Mouse (Mus musculus): Measurements from ENCODE around the gene Kcnk15. TPM values are rescaled to one million over a fixed set of nuclear protein-coding genes. Genes with fewer than 3 reads are reported as not detected.

Gene Kcnk15
- polyA plus RNA-seq, 1 experiment from 2014 or later, result not detected

- Histone ChIP-seq H3K36me3 (ENCODE audit: inconsistent target) (no peaks in the 10 kb centered on the region), H3K4me3 (ENCODE audit: inconsistent target) (no peak overlapping the region), H3K27ac (no peak overlapping the region), H3K79me2 (ENCODE audit: inconsistent target) (no peaks in the 10 kb centered on the region)
- WGBS (ENCODE audit: missing documents), result 77% methylated on average over 5 of the region's 6 CpGs
Observed at GRCm38 (mm10) chr2:163857233-163857632, 3.8 kb downstream of the Kcnk15 start.

DNA sequence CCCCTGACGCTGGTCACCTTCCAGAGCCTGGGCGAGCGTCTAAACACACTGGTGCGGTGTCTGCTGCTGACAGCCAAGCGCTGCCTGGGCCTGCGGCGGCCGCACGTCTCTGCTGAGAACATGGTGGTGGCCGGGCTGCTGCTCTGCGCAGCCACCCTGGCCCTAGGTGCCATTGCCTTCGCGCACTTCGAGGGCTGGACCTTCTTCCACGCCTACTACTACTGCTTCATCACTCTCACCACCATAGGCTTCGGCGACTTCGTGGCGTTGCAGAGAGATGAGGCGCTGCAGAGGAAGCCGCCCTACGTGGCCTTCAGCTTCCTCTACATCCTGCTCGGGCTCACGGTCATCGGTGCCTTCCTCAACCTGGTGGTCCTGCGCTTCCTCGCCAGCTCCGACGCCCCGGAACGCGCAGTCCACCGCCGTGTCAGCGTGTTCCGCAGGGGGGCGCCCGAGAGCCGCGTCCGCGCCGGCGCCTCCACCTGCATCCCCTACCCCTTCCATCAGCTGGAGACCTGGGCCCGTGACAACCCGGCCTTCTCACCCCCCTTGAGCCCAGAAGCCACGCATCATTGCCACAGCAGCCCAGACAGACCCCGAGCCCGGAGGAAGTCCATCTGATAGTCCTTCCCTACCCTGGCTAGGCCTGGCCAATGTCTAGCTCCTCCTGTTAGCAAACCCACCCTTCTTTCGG, 5.0 kb downstream of the Kcnk15 start:
- Histone ChIP-seq H3K27ac (no peak overlapping the region), H3K79me2 (ENCODE audit: inconsistent target) (no peaks in the 10 kb centered on the region), H3K36me3 (ENCODE audit: inconsistent target) (no peaks in the 10 kb centered on the region), H3K4me3 (ENCODE audit: inconsistent target) (no peak overlapping the region)
- WGBS (ENCODE audit: missing documents), result 17% methylated on average over 50 of the region's 50 CpGs

DNA sequence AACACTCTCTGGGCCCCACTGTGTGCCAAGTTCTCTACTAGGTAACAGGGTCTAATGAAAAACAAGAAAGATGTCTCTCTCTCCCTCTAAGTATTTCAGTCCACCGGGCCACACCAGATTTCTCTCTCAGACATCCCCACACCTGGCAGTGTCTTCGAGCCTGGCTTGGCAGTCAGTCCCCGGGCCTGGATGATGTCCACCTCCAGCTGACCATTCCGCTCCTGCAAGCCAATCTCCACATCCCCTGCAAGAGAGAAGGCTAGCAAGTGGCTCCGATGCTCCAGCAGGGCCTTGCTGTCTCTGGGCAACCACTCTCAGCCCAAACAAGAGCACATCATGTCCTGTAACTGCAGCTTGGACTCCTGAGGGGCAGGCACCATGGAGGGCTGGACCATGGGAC, 11.9 kb downstream of the Kcnk15 start:
- H3K27ac ChIP-seq, result no peak overlapping the region
- H3K36me3 ChIP-seq (ENCODE audit: inconsistent target), result no peaks in the 10 kb centered on the region
- no peak overlapping the region for H3K4me3 ChIP-seq (ENCODE audit: inconsistent target)
- WGBS (ENCODE audit: missing documents), result 95% methylated on average over 5 of the region's 5 CpGs
- H3K79me2 ChIP-seq (ENCODE audit: inconsistent target), result no peaks in the 10 kb centered on the region

- no peaks in the 10 kb centered on the region for H3K79me2 ChIP-seq (ENCODE audit: inconsistent target)
- no peak overlapping the region for H3K4me3 ChIP-seq (ENCODE audit: inconsistent target)
- no peaks in the 10 kb centered on the region for H3K36me3 ChIP-seq (ENCODE audit: inconsistent target)
- H3K27ac ChIP-seq, result no peak overlapping the region
- WGBS (ENCODE audit: missing documents), result 90% methylated on average over 9 of the region's 9 CpGs
Observed at GRCm38 (mm10) chr2:163866061-163866460, 12.6 kb downstream of the Kcnk15 start.

GRCm38 (mm10) chr2:163869783-163870182, 16.3 kb downstream of the Kcnk15 start:
- no peak overlapping the region for H3K4me3 ChIP-seq (ENCODE audit: inconsistent target)
- no peak overlapping the region for H3K27ac ChIP-seq
- H3K36me3 ChIP-seq (ENCODE audit: inconsistent target), result no peaks in the 10 kb centered on the region
- 82% methylated on average over 5 of the region's 5 CpGs for WGBS (ENCODE audit: missing documents)
- no peaks in the 10 kb centered on the region for H3K79me2 ChIP-seq (ENCODE audit: inconsistent target)

DNA sequence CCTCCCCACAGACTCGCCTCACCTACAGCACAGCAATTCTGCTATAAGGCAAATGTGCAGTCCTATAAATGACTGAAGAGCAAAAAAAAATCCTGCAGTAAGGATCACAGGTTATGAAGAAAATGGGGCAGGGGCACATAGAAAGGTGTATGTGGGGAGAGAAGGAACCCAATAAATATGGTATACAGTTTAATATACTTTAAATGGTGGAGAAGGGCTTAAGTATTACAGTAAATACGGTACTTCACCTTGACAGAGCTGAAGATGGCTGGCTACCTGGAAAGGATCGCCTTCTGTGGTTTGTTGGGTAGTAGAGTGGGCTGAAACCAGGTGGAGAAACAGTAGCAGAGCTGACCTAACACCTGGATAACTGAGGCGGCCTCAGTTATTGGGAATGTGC, 17.8 kb downstream of the Kcnk15 start:
- no peak overlapping the region for H3K4me3 ChIP-seq (ENCODE audit: inconsistent target)
- 93% methylated on average over 4 of the region's 4 CpGs for WGBS (ENCODE audit: missing documents)
- no peaks in the 10 kb centered on the region for H3K79me2 ChIP-seq (ENCODE audit: inconsistent target)
- no peak overlapping the region for H3K27ac ChIP-seq
- H3K36me3 ChIP-seq (ENCODE audit: inconsistent target), result no peaks in the 10 kb centered on the region

- WGBS (ENCODE audit: missing documents), result 55% methylated on average over 3 of the region's 3 CpGs
- H3K4me3 ChIP-seq (ENCODE audit: inconsistent target), result no peak overlapping the region
- no peak overlapping the region for H3K27ac ChIP-seq
- H3K79me2 ChIP-seq (ENCODE audit: inconsistent target), result no peaks in the 10 kb centered on the region
- no peaks in the 10 kb centered on the region for H3K36me3 ChIP-seq (ENCODE audit: inconsistent target)
Observed at GRCm38 (mm10) chr2:163871906-163872305, 18.5 kb downstream of the Kcnk15 start.

DNA sequence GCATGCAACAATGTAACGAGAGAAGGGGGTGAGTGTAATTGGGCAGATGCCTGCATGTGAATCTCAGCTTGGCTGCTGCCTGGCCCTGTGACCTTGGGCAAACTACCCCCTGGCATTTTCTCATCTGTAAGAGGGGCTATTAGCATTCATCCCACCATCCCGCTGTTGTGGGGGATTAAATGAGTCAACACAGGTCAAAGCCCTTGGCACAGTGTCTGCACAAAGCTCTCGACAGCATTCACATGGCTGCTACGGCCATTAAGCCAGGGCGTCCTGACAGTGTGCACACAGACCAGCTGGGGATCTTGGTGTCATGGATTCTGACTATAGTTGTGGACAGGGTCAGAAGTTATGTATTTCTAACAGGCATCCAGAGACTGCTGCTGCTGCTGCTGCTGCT, 21.4 kb downstream of the Kcnk15 start:
- no peak overlapping the region for H3K27ac ChIP-seq
- 85% methylated on average over 5 of the region's 5 CpGs for WGBS (ENCODE audit: missing documents)
- H3K4me3 ChIP-seq (ENCODE audit: inconsistent target), result no peak overlapping the region
- H3K36me3 ChIP-seq (ENCODE audit: inconsistent target), result no peaks in the 10 kb centered on the region
- no peaks in the 10 kb centered on the region for H3K79me2 ChIP-seq (ENCODE audit: inconsistent target)

DNA sequence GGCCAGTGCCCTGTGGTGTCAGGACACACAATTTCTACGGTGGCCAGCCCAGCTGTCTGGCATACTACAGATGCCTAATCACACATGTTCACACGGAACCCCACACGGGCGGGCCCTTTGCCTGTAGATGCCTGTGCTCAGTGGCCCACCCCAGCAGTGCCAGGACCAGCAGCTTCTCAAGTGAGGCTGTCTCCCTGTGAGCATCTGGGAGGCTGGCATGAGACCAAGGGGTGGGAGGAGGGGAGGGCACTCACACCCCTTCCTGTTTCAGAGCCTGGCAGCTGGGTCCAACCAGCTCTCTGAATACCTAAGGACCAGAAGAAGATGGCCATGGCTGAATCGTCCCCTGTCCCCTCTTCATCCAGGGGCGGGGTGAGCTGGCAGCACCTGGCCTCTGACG, 22.0 kb downstream of the Kcnk15 start:
- Histone ChIP-seq H3K27ac (no peak overlapping the region), H3K79me2 (ENCODE audit: inconsistent target) (no peaks in the 10 kb centered on the region), H3K4me3 (ENCODE audit: inconsistent target) (no peak overlapping the region), H3K36me3 (ENCODE audit: inconsistent target) (no peaks in the 10 kb centered on the region)
- 75% methylated on average over 7 of the region's 7 CpGs for WGBS (ENCODE audit: missing documents)

GRCm38 (mm10) chr2:163876830-163877498, 23.5 kb downstream of the Kcnk15 start:
- Histone ChIP-seq H3K4me3 (ENCODE audit: inconsistent target) (no peak overlapping the region), H3K36me3 (ENCODE audit: inconsistent target) (no peaks in the 10 kb centered on the region), H3K27ac (no peak overlapping the region), H3K79me2 (ENCODE audit: inconsistent target) (no peaks in the 10 kb centered on the region)
- 66% methylated on average over 13 of the region's 14 CpGs for WGBS (ENCODE audit: missing documents)

DNA sequence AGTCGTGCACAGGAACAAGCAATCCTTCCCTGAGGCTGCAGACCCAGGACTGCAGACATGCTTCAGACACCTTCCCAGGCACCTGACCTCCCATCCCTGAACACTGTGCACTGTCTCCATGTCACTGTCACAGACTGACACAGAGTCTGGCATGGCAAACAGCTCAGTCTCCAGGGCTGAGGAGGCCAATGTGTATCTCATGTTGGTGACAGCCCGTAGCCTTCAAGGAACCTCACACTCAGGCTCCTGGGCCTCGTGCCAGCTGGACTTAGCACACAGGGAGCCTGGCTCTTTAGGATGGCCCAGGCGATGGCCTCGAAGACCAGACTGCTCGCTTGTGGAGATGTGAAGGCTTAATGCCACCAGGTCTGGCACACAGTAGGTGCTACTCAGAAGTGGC, 27.4 kb downstream of the Kcnk15 start:
- H3K4me3 ChIP-seq (ENCODE audit: inconsistent target), result no peak overlapping the region
- no peaks in the 10 kb centered on the region for H3K79me2 ChIP-seq (ENCODE audit: inconsistent target)
- H3K36me3 ChIP-seq (ENCODE audit: inconsistent target), result no peaks in the 10 kb centered on the region
- 92% methylated on average over 6 of the region's 6 CpGs for WGBS (ENCODE audit: missing documents)
- no peak overlapping the region for H3K27ac ChIP-seq

DNA sequence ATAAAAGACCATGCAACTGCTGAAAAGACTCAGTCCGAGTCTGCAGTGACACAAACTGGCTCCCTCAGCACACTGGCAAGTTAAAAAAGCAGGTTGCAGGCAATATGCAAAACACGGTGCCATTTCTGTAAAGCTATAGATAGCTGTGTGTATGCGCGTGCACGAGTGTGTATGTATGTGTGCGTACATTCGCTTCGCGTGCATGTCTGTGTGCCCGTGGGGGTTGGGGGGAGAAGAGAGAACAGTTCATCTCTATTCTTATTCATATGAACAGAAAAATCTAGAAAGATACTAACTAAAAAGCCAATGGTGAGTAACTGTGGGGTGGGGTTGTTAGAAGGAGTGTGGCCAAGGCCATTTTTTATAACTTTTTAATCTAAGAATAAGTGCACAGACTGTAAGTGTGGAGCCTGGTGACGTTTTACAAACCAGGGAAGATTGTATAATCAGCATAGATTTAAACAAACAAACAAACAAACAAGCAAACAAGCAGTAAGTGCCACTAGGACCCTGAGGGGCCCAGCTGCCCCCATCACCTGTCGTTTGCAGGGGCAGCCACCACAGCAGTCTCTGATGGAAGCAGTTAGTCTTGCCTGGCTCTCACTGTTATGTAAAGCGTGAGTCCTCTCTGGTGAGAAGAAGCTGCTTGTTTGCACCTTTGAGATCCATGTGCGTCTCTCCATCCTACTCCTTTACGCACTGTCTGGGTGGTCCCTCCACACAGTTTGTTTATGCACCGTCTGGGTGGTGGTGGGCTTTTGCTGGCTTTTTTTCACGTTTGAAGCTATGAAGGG, 29.6 kb downstream of the Kcnk15 start:
- WGBS (ENCODE audit: missing documents), result 67% methylated on average over 16 of the region's 17 CpGs
- Histone ChIP-seq H3K36me3 (ENCODE audit: inconsistent target) (no peaks in the 10 kb centered on the region), H3K4me3 (ENCODE audit: inconsistent target) (no peak overlapping the region), H3K79me2 (ENCODE audit: inconsistent target) (no peaks in the 10 kb centered on the region), H3K27ac (no peak overlapping the region)

DNA sequence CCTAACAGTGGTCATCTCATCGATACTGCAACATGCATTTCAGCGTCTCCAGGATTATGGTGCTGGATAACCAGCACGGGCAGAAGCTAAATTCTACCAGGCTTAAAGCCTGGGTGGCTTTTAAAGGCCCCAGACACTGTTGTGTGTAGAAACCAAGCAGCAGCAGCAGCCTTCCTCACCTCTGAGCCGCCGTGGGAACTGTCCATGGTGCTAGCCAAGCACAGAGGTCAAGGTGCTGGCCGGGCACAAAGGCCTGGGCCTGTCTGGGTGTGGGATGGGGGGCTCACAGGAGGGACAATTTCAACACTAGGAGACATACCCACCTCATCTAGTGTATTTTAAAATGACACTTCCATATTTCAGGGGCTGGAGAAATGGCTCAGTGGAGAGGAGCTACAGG, 36.0 kb downstream of the Kcnk15 start:
- Histone ChIP-seq H3K79me2 (ENCODE audit: inconsistent target) (no peaks in the 10 kb centered on the region), H3K27ac (no peak overlapping the region), H3K4me3 (ENCODE audit: inconsistent target) (no peak overlapping the region), H3K36me3 (ENCODE audit: inconsistent target) (no peaks in the 10 kb centered on the region)
- WGBS (ENCODE audit: missing documents), result 44% methylated on average over 6 of the region's 6 CpGs

- Histone ChIP-seq H3K79me2 (ENCODE audit: inconsistent target) (no peaks in the 10 kb centered on the region), H3K27ac (no peak overlapping the region), H3K36me3 (ENCODE audit: inconsistent target) (no peaks in the 10 kb centered on the region), H3K4me3 (ENCODE audit: inconsistent target) (no peak overlapping the region)
- WGBS (ENCODE audit: missing documents), result 81% methylated on average over 11 of the region's 11 CpGs
Observed at GRCm38 (mm10) chr2:163890586-163890985, 37.1 kb downstream of the Kcnk15 start.

DNA sequence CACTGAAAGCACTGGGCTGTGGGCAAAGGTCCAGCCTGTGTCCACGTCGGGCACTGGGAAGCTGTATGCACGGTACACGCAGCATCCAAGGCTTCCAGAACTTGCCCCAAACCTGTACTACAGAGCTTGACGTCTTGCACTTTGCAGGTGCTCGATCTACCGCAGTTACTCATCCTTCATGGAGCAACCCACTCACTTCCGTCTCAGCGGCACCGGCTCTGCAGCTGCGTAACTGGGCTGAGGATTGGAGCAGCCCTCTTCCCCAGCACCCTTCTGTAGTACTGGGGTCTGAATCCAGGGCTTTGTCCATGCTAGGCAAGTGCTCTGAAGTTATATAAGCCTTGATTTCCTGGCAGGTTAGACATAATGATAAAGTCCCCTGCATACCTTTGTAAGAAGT, 37.8 kb downstream of the Kcnk15 start:
- no peaks in the 10 kb centered on the region for H3K79me2 ChIP-seq (ENCODE audit: inconsistent target)
- no peak overlapping the region for H3K4me3 ChIP-seq (ENCODE audit: inconsistent target)
- H3K36me3 ChIP-seq (ENCODE audit: inconsistent target), result no peaks in the 10 kb centered on the region
- H3K27ac ChIP-seq, result no peak overlapping the region
- 95% methylated on average over 11 of the region's 11 CpGs for WGBS (ENCODE audit: missing documents)

All from macrophage (primary cell).